Mouse (Mus musculus): ENCODE measurements around the gene Foxo1. TPM values are rescaled to one million over a fixed set of nuclear protein-coding genes. Genes with fewer than 3 reads are reported as not detected.

The Foxo1 gene
- polyA plus RNA-seq, 1 experiment from 2014 or later: 6.8 TPM

GRCm38 (mm10) chr3:52297291-52298018, 29.3 kb downstream of the Foxo1 start:
- 49% methylated on average over 15 of the region's 15 CpGs for WGBS
- Histone ChIP-seq H3K27me3 (replicated peaks; ENCODE audit: insufficient read depth, low read length) (no peaks in the 10 kb centered on the region), H3K9me3 (ENCODE audit: low read length) (no peaks in the 10 kb centered on the region), H3K4me3 (ENCODE audit: low read depth, low read length) (no peak overlapping the region), H3K27ac (ENCODE audit: low read length) (no peak overlapping the region), H3K4me2 (replicated peaks; ENCODE audit: low read depth, low read length) (no peak overlapping the region; the same call in 1 of the 2 replicates), H3K9ac (replicated peaks; ENCODE audit: low read depth) (no peak overlapping the region), H3K4me1 (ENCODE audit: insufficient read depth, low read depth, low read length) (peaks cover 13% of the 10 kb centered on the region), H3K36me3 (ENCODE audit: insufficient read depth, low read length) (no peaks in the 10 kb centered on the region)
- ATAC-seq (no peak), DNase-seq (ENCODE audit: low spot score) (peak; percentile 23)
- no peak for TF ChIP-seq CTCF (IDR thresholded peaks at IDR 0.05)
- TF ChIP-seq EP300 (IDR thresholded peaks at IDR 0.05): no peak

- no peak overlapping the region for H3K27ac ChIP-seq (ENCODE audit: low read length)
- H3K4me1 ChIP-seq (ENCODE audit: insufficient read depth, low read depth, low read length): peaks cover 13% of the 10 kb centered on the region
- H3K27me3 ChIP-seq (replicated peaks; ENCODE audit: insufficient read depth, low read length): no peaks in the 10 kb centered on the region
- 59% methylated on average over 4 of the region's 4 CpGs for WGBS
- no peaks in the 10 kb centered on the region for H3K9me3 ChIP-seq (ENCODE audit: low read length)
- H3K4me2 ChIP-seq (replicated peaks; ENCODE audit: low read depth, low read length): no peak overlapping the region
- H3K9ac ChIP-seq (replicated peaks; ENCODE audit: low read depth): no peak overlapping the region
- H3K4me3 ChIP-seq (ENCODE audit: low read depth, low read length): no peak overlapping the region
- TF ChIP-seq EP300 (IDR thresholded peaks at IDR 0.05): no peak
- TF ChIP-seq CTCF (IDR thresholded peaks at IDR 0.05): no peak
- H3K36me3 ChIP-seq (ENCODE audit: insufficient read depth, low read length): no peaks in the 10 kb centered on the region
- ATAC-seq (peak; percentile 35; the same call in 1 of the 2 replicates), DNase-seq (ENCODE audit: low spot score) (peak; percentile 18)
Measured at GRCm38 (mm10) chr3:52298683-52299082, 30.5 kb downstream of the Foxo1 start.

- H3K9ac ChIP-seq (replicated peaks; ENCODE audit: low read depth): no peak overlapping the region
- H3K4me2 ChIP-seq (replicated peaks; ENCODE audit: low read depth, low read length): no peak overlapping the region
- no peaks in the 10 kb centered on the region for H3K9me3 ChIP-seq (ENCODE audit: low read length)
- peak; percentile 19 for DNase-seq (ENCODE audit: low spot score)
- WGBS: 47% methylated on average over 2 of the region's 2 CpGs
- no peak overlapping the region for H3K27ac ChIP-seq (ENCODE audit: low read length)
- no peaks in the 10 kb centered on the region for H3K27me3 ChIP-seq (replicated peaks; ENCODE audit: insufficient read depth, low read length)
- no peak for TF ChIP-seq EP300 (IDR thresholded peaks at IDR 0.05)
- no peak for TF ChIP-seq CTCF (IDR thresholded peaks at IDR 0.05)
- H3K36me3 ChIP-seq (ENCODE audit: insufficient read depth, low read length): no peaks in the 10 kb centered on the region
- peaks cover 13% of the 10 kb centered on the region for H3K4me1 ChIP-seq (ENCODE audit: insufficient read depth, low read depth, low read length)
- H3K4me3 ChIP-seq (ENCODE audit: low read depth, low read length): no peak overlapping the region
- no peak for ATAC-seq
Measured at GRCm38 (mm10) chr3:52299376-52299775, 31.2 kb downstream of the Foxo1 start.

- no peak overlapping the region for H3K4me2 ChIP-seq (replicated peaks; ENCODE audit: low read depth, low read length)
- no peak overlapping the region for H3K4me3 ChIP-seq (ENCODE audit: low read depth, low read length)
- ATAC-seq: no peak
- H3K9me3 ChIP-seq (ENCODE audit: low read length): no peaks in the 10 kb centered on the region
- H3K4me1 ChIP-seq (ENCODE audit: insufficient read depth, low read depth, low read length): peaks cover 13% of the 10 kb centered on the region
- DNase-seq (ENCODE audit: low spot score): no peak
- 78% methylated on average over 6 of the region's 6 CpGs for WGBS
- H3K9ac ChIP-seq (replicated peaks; ENCODE audit: low read depth): no peak overlapping the region
- H3K27me3 ChIP-seq (replicated peaks; ENCODE audit: insufficient read depth, low read length): no peaks in the 10 kb centered on the region
- no peak overlapping the region for H3K27ac ChIP-seq (ENCODE audit: low read length)
- TF ChIP-seq CTCF (IDR thresholded peaks at IDR 0.05): no peak
- no peak for TF ChIP-seq EP300 (IDR thresholded peaks at IDR 0.05)
- no peaks in the 10 kb centered on the region for H3K36me3 ChIP-seq (ENCODE audit: insufficient read depth, low read length)
Measured at GRCm38 (mm10) chr3:52300517-52300916, 32.4 kb downstream of the Foxo1 start.

GRCm38 (mm10) chr3:52303301-52303700, 35.2 kb downstream of the Foxo1 start:
- ATAC-seq: no peak
- Histone ChIP-seq H3K9ac (replicated peaks; ENCODE audit: low read depth) (no peak overlapping the region), H3K27ac (ENCODE audit: low read length) (no peak overlapping the region), H3K4me3 (ENCODE audit: low read depth, low read length) (no peak overlapping the region), H3K4me1 (ENCODE audit: insufficient read depth, low read depth, low read length) (peaks cover 10% of the 10 kb centered on the region), H3K4me2 (replicated peaks; ENCODE audit: low read depth, low read length) (no peak overlapping the region), H3K9me3 (ENCODE audit: low read length) (no peaks in the 10 kb centered on the region), H3K36me3 (ENCODE audit: insufficient read depth, low read length) (no peaks in the 10 kb centered on the region), H3K27me3 (replicated peaks; ENCODE audit: insufficient read depth, low read length) (no peaks in the 10 kb centered on the region)
- DNase-seq (ENCODE audit: low spot score): no peak
- TF ChIP-seq EP300 (IDR thresholded peaks at IDR 0.05): no peak
- no peak for TF ChIP-seq CTCF (IDR thresholded peaks at IDR 0.05)
- 61% methylated on average over 5 of the region's 5 CpGs for WGBS

- no peaks in the 10 kb centered on the region for H3K27me3 ChIP-seq (replicated peaks; ENCODE audit: insufficient read depth, low read length)
- H3K4me3 ChIP-seq (ENCODE audit: low read depth, low read length): no peak overlapping the region
- TF ChIP-seq CTCF (IDR thresholded peaks at IDR 0.05) (no peak), EP300 (IDR thresholded peaks at IDR 0.05) (no peak)
- H3K36me3 ChIP-seq (ENCODE audit: insufficient read depth, low read length): no peaks in the 10 kb centered on the region
- 50% methylated on average over 5 of the region's 5 CpGs for WGBS
- ATAC-seq (no peak), DNase-seq (ENCODE audit: low spot score) (no peak)
- H3K27ac ChIP-seq (ENCODE audit: low read length): no peak overlapping the region
- H3K4me2 ChIP-seq (replicated peaks; ENCODE audit: low read depth, low read length): no peak overlapping the region
- H3K9me3 ChIP-seq (ENCODE audit: low read length): no peaks in the 10 kb centered on the region
- no peaks in the 10 kb centered on the region for H3K4me1 ChIP-seq (ENCODE audit: insufficient read depth, low read depth, low read length)
- H3K9ac ChIP-seq (replicated peaks; ENCODE audit: low read depth): no peak overlapping the region
Measured at GRCm38 (mm10) chr3:52308586-52309321, 40.6 kb downstream of the Foxo1 start.

All from lung, postnatal 0 days (tissue).